Mouse (Mus musculus) cerebellum, postnatal 25 days (tissue): Measurements from ENCODE around the gene Phf12.

Experiments
- DNase-seq, 2 experiments: peaks; one replicate each; pipeline ENCODE4 v3.0.0; 2021; ENCODE audit warnings: mixed read lengths in 2 of 2

The Phf12 gene

GRCm38 (mm10) chr11:77982441-77982905 is at the start of gene Phf12:
Gene Phf12, plus strand, starts transcription at chr11:77982754.
- DNase-seq = peak; percentile 100

- peak; percentile 75 to 83 for DNase-seq
Measured at GRCm38 (mm10) chr11:77934111-77934521, 48.4 kb upstream of the Phf12 start.

GRCm38 (mm10) chr11:77934568-77935311 is 47.8 kb upstream of the Phf12 start:
- peak; percentile 50 to 61 for DNase-seq

- DNase-seq = peak; percentile 67 to 71
Measured at GRCm38 (mm10) chr11:77936846-77937245, 45.7 kb upstream of the Phf12 start.

- DNase-seq = peak in 1 of 2 experiments; percentile 40
Measured at GRCm38 (mm10) chr11:77937649-77938410, 44.7 kb upstream of the Phf12 start.

- no peak for DNase-seq
Measured at GRCm38 (mm10) chr11:77942230-77942629, 40.3 kb upstream of the Phf12 start.

- no peak for DNase-seq
Measured at GRCm38 (mm10) chr11:77947860-77948259, 34.7 kb upstream of the Phf12 start.

- DNase-seq = peak in 1 of 2 experiments; percentile 59
Measured at GRCm38 (mm10) chr11:77950125-77950685, 32.3 kb upstream of the Phf12 start.

- peak; percentile 90 to 92 for DNase-seq
Measured at GRCm38 (mm10) chr11:77950797-77951228, 31.7 kb upstream of the Phf12 start.

GRCm38 (mm10) chr11:77953671-77954070 is 28.9 kb upstream of the Phf12 start:
- DNase-seq = peak in 1 of 2 experiments; percentile 70

GRCm38 (mm10) chr11:77956428-77956827 is 26.1 kb upstream of the Phf12 start:
- DNase-seq = no peak

- DNase-seq = peak; percentile 58 to 60
Measured at GRCm38 (mm10) chr11:77958268-77958667, 24.3 kb upstream of the Phf12 start.

- DNase-seq = peak in 1 of 2 experiments; percentile 17
Measured at GRCm38 (mm10) chr11:77958932-77959331, 23.6 kb upstream of the Phf12 start.

GRCm38 (mm10) chr11:77960199-77960598 is 22.4 kb upstream of the Phf12 start:
- DNase-seq = peak in 1 of 2 experiments; percentile 47

GRCm38 (mm10) chr11:77960898-77961297 is 21.7 kb upstream of the Phf12 start:
- DNase-seq = peak in 1 of 2 experiments; percentile 25

- DNase-seq = peak in 1 of 2 experiments; percentile 54
Measured at GRCm38 (mm10) chr11:77962946-77963345, 19.6 kb upstream of the Phf12 start.

GRCm38 (mm10) chr11:77964415-77965095 is 18.0 kb upstream of the Phf12 start:
- DNase-seq = no peak

GRCm38 (mm10) chr11:77965101-77966036 is 17.2 kb upstream of the Phf12 start:
- peak; percentile 93 for DNase-seq

GRCm38 (mm10) chr11:77966037-77966391 is 16.5 kb upstream of the Phf12 start:
- peak in 1 of 2 experiments; percentile 78 for DNase-seq

GRCm38 (mm10) chr11:77967114-77967513 is 15.4 kb upstream of the Phf12 start:
- DNase-seq = peak; percentile 84 to 90

- DNase-seq = no peak
Measured at GRCm38 (mm10) chr11:77968786-77969185, 13.8 kb upstream of the Phf12 start.
